Mouse (Mus musculus) spleen, postnatal 0 days (tissue): ENCODE measurements around the gene Slamf8. TPM values are rescaled to one million over a fixed set of nuclear protein-coding genes. Genes with fewer than 3 reads are reported as not detected.

Experiments
- polyA plus RNA-seq: library from polyadenylated mRNA; unstranded; fragments of >200 nt; fragmentation: Nextera tagmentation; extraction: Ambion mirVana; gene quantifications from 2 replicates; pipeline ENCODE4 v1.2.1, GENCODE M21; 2015

The Slamf8 gene
- polyA plus RNA-seq = 0.20 and 0.69 TPM in 2 replicates

GRCm38 (mm10) chr1:172590385-172590784, at the start of gene Slamf8:
Slamf8 (minus strand) TSS chr1:172590568.

GRCm38 (mm10) chr1:172632451-172633326, 42.3 kb upstream of the Slamf8 start, which contains the start of gene Dusp23:
Dusp23 (minus strand) TSS chr1:172632962.

DNA sequence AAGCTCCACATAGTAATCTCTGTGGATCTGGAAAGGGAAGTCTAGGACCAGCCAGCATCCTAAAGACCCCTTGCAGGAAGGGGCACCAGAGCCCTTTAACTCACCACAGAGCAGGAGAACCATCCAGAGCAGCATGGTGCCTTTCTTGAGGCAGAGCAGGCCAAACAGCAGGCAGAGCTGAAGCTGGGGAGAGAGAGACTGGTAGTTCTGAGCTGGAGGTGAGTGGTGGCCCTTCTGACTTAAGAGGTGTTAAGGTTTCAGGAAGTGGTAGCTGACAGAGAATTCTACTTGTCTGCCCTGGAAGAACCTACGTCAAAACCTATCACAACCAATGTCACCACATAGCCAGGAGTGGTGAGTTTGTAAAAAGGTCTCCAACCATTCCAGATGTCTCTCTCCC, 12.0 kb upstream of the Slamf8 start, which contains the start of gene Fcrl6:
TSS of gene Fcrl6 (minus strand) at position 226 of the 400 bp plus-strand sequence.

DNA sequence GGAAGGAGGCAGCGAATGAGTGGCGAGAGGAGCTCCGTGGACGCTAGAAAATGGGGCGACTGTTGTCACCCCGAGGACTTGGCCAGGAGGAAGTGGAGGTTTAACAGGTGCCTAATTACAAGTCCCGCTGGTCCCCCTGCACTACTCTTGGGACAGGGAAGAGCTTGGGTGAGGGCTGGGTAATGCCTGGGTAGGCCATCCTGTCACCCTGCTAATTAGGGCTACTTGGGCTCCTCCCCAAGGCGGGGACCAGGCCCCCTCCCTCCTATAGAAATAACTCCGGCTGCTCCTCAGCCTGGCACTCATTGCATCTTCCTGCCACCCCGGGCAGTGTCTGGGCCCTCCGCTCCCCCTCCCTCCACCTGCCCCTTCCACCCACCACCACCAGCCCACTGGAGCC, 34.7 kb downstream of the Slamf8 start, which contains the start of gene Vsig8:
TSS of gene Vsig8 (plus strand) at position 301 of the 400 bp plus-strand sequence.

Other genes starting within 250 kb of the Slamf8 start
- 0.28 and 0.35 TPM in 2 replicates for gene Kcnj10, start 249.4 kb downstream of the Slamf8 start, polyA plus RNA-seq
- 3.3 and 3.5 TPM in 2 replicates for gene Pigm, start 214.0 kb downstream of the Slamf8 start, polyA plus RNA-seq
- gene Slamf9, start 115.2 kb downstream of the Slamf8 start, polyA plus RNA-seq = 1.2 and 1.3 TPM in 2 replicates
- gene Igsf9, start 108.8 kb downstream of the Slamf8 start, polyA plus RNA-seq = 1.5 and 1.7 TPM in 2 replicates
- gene Tagln2, start 90.5 kb downstream of the Slamf8 start, polyA plus RNA-seq = 162 and 194 TPM in 2 replicates
- gene Cfap45, start 69.8 kb downstream of the Slamf8 start, polyA plus RNA-seq = 2.2 and 2.6 TPM in 2 replicates
- gene Vsig8, start 34.6 kb downstream of the Slamf8 start, polyA plus RNA-seq = 0.13 TPM in 1 of 2 replicates, not detected in the other
- 0.28 and 0.29 TPM in 2 replicates for gene Fcrl6, start 12.0 kb upstream of the Slamf8 start, polyA plus RNA-seq
- gene Dusp23, start 42.4 kb upstream of the Slamf8 start, polyA plus RNA-seq = 5.5 and 8.1 TPM in 2 replicates
- 0.18 TPM in 1 of 2 replicates, not detected in the other for gene Crp, start 107.5 kb upstream of the Slamf8 start, polyA plus RNA-seq